Mouse (Mus musculus) liver, embryonic 11.5 days (tissue): ENCODE data around the gene Cep112. TPM values are rescaled to one million over a fixed set of nuclear protein-coding genes. Genes with fewer than 3 reads are reported as not detected.

Source experiments
- ATAC-seq: fragments of 200-750 bp; cut with Nextera tagmentation; replicated peaks from 2 replicates; pipeline ENCODE4 v1.8.0; 2017; ENCODE audit warnings: moderate number of reproducible peaks, mild to moderate bottlenecking, moderate TSS enrichment, moderate library complexity; ENCODE audit not compliant: low FRiP score
- DNase-seq: peaks from one replicate; pipeline ENCODE4 v3.0.0-alpha.2; 2017; ENCODE audit warnings: low spot score
- H3K27ac ChIP-seq: fragments of 300-500 bp; sonication (generic); 2 replicates; pipeline ENCODE4 v1.5.1; 2014; ENCODE audit warnings: mild to moderate bottlenecking, low read depth, low read length, control low read depth
- H3K27me3 ChIP-seq: fragments of 300-500 bp; sonication (generic); replicated peaks from 2 replicates; pipeline ENCODE4 v1.6.1; 2014; ENCODE audit warnings: low read length, mixed read lengths; ENCODE audit not compliant: control insufficient read depth, insufficient read depth
- H3K36me3 ChIP-seq: fragments of 300-500 bp; sonication (generic); 2 replicates; pipeline ENCODE4 v1.6.1; 2014; ENCODE audit warnings: mild to moderate bottlenecking, low read length, moderate library complexity, mixed read lengths; ENCODE audit not compliant: control insufficient read depth, insufficient read depth
- H3K4me1 ChIP-seq: fragments of 300-500 bp; sonication (generic); replicated peaks from 2 replicates; pipeline ENCODE4 v1.6.1; 2014; ENCODE audit warnings: low read length, mixed read lengths; ENCODE audit not compliant: control insufficient read depth, insufficient read depth
- H3K4me2 ChIP-seq: fragments of 300-500 bp; sonication (generic); 2 replicates; pipeline ENCODE4 v1.6.1; 2014; ENCODE audit warnings: mild to moderate bottlenecking, control low read depth, moderate library complexity
- H3K4me3 ChIP-seq: fragments of 300-500 bp; sonication (generic); 2 replicates; pipeline ENCODE4 v1.5.1; 2014; ENCODE audit warnings: low read depth, low read length, control low read depth
- H3K9ac ChIP-seq: fragments of 300-500 bp; sonication (generic); 2 replicates; pipeline ENCODE4 v1.6.1; 2014; ENCODE audit warnings: low read depth, low read length, control low read depth
- H3K9me3 ChIP-seq: fragments of 300-500 bp; sonication (generic); 2 replicates; pipeline ENCODE4 v1.6.1; 2016; ENCODE audit warnings: low read length, inconsistent platforms, mixed read lengths; ENCODE audit not compliant: control insufficient read depth
- WGBS: fragments of 180-500 bp; shearing (Covaris S2); extraction: QIAGEN DNeasy Blood & Tissue Kit; methylation state at CpG from one replicate; pipeline ENCODE4 v1.1.7; 2014; 5-methylcytosine and 5-hydroxymethylcytosine counted together
- polyA plus RNA-seq: library from polyadenylated mRNA; unstranded; fragments of >200 nt; fragmentation: Nextera tagmentation; extraction: Ambion mirVana; gene quantifications from 2 replicates; pipeline ENCODE4 v1.2.1, GENCODE M21; 2014

Cep112 gene
- polyA plus RNA-seq, 1 experiment from 2014 or later, result 5.7 TPM

DNA sequence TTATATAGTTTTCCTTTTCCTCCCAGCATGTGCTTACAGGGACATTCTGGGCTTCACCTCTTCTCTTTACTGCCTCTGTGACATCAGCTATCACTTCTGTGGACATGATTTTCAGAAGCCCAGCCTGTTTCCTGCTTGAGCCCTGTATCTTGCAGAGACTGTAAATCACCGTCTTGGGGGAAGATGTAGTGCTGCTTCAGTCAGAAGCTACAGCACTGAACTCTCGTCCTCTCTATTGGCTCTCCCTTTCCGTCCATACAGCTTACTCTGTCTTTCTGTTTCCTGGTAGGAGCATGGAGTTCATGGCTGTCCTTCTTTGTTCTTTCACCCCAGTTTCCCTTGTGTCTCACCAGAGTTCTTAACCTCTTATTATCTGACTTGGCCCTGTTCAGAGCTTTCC lies 352.2 kb downstream of the Cep112 start:
- ATAC-seq (no peak), DNase-seq (no peak)
- Histone ChIP-seq H3K9me3 (no peaks in the 10 kb centered on the region), H3K36me3 (no peaks in the 10 kb centered on the region), H3K4me1 (no peaks in the 10 kb centered on the region), H3K27me3 (no peaks in the 10 kb centered on the region), H3K4me2 (no peak overlapping the region), H3K27ac (no peak overlapping the region), H3K4me3 (no peak overlapping the region), H3K9ac (no peak overlapping the region)
- WGBS, result 48% methylated on average over 3 of the region's 3 CpGs

DNA sequence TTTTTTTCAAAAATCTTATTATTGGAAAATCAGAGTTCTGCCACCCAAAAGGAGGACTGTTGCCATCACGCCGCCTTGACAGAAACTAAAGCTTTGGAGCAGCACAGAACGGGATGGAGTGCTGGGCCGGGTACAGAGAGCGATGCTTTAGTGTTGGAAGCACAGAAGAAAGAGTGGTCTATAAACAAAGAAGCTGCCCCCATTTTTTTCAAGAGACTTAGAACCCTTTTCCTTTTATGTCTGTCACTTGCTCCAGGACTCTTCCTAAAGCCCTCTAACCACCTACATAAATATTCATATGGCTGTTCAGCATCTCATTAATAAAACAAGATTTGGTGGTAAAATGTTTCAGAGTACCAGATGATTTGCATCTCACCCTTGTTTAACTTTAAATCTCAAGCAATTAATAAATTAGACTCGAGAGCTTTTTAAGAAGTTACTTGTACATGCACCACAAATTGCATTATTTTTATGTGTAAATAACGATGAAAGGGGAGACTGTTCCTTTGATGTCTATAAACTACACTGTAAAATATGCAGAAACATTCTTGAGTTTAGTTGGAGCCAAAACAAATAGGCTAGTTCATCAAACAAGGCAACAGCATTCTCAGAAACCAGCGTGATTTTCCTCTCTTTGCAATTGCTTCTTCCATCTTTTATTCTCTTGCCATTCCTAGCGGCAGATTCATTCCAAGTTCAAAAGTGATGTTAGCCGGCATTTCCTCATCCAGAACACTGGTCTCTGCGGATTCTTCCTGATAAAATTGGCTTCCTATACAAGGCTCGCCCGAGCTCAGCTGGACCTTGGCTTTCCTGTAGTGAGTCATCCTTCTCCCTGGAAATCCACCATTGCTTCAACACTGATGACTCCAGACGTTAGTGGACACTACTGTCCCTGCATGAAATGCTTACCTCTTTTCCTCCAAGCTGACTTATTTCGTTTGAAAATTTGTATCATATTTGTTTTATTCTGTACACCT lies 355.6 kb downstream of the Cep112 start:
- Histone ChIP-seq H3K4me1 (no peaks in the 10 kb centered on the region), H3K9ac (no peak overlapping the region), H3K4me2 (no peak overlapping the region), H3K27ac (no peak overlapping the region), H3K9me3 (no peaks in the 10 kb centered on the region), H3K36me3 (no peaks in the 10 kb centered on the region), H3K4me3 (no peak overlapping the region), H3K27me3 (no peaks in the 10 kb centered on the region)
- DNase-seq (no peak), ATAC-seq (no peak)
- WGBS, result 75% methylated on average over 15 of the region's 15 CpGs

DNA sequence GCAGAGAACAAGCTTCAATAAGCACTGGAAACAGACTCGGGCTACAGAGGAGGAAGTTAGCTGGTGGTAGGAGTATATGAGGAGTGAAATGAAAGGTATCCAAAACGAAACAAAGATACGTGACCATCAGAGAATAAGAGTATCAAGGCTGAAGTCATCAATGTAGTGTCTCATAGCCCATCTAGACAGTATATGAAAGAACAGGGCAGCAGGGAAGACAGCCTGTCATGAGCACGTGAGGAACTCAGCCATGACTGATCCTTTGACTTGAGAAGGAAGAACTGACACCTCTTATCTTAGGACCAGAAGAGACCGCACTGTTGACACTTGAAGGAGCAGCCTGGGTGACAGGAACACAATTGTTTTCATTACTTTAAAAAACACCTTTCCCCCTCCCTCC lies 373.4 kb downstream of the Cep112 start:
- H3K4me1 ChIP-seq, result no peaks in the 10 kb centered on the region
- no peak overlapping the region for H3K4me2 ChIP-seq
- no peak overlapping the region for H3K4me3 ChIP-seq
- H3K9me3 ChIP-seq, result no peaks in the 10 kb centered on the region
- ATAC-seq (no peak), DNase-seq (no peak)
- H3K36me3 ChIP-seq, result no peaks in the 10 kb centered on the region
- no peak overlapping the region for H3K27ac ChIP-seq
- WGBS, result 46% methylated on average over 5 of the region's 5 CpGs
- no peak overlapping the region for H3K9ac ChIP-seq
- no peaks in the 10 kb centered on the region for H3K27me3 ChIP-seq

DNA sequence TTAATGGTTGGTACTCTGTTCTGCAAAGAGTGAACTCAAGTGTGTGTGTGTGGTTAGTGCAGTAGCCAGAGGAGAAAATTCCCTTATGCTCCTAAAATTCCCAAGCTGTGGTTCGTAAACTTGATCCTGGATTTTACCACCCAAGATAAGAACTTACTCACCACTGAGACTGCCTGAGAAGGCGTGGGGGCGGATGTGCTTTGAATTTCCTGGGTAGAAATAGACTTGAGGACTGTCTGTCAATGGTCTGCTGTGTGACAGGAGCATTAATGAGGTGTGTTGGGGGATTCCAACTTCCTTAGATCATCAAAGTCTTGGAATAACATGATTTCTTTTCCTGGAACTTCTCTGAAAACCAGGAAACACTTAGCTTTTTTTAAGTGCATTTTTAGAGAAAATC lies 374.7 kb downstream of the Cep112 start:
- Histone ChIP-seq H3K27me3 (no peaks in the 10 kb centered on the region), H3K27ac (no peak overlapping the region), H3K4me2 (no peak overlapping the region), H3K9ac (no peak overlapping the region), H3K36me3 (no peaks in the 10 kb centered on the region), H3K9me3 (no peaks in the 10 kb centered on the region), H3K4me1 (no peaks in the 10 kb centered on the region), H3K4me3 (no peak overlapping the region)
- ATAC-seq, result no peak
- 53% methylated on average over 3 of the region's 3 CpGs for WGBS
- no peak for DNase-seq

DNA sequence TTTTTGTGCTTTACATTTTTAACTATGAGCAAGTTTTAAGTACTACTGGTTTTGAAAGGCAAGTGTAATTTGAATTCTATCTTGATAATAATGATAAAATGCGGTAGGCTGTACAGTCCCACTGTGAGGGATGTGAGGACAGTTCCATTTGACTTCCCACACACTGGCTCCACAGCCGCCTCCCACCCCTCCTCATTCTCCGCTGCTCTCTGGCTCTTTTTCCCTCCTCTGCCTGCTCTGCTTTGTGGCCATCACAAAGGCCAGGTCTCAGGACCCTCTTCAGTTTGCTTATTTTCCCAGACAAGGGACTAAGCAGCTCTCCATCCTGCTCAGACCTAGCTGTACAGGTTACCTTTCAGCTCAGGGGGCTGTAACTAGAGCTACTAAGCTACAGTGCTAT lies 379.0 kb downstream of the Cep112 start:
- ATAC-seq, result no peak
- H3K9me3 ChIP-seq, result no peaks in the 10 kb centered on the region
- no peak overlapping the region for H3K9ac ChIP-seq
- no peaks in the 10 kb centered on the region for H3K36me3 ChIP-seq
- H3K4me3 ChIP-seq, result no peak overlapping the region
- H3K27ac ChIP-seq, result no peak overlapping the region
- H3K27me3 ChIP-seq, result no peaks in the 10 kb centered on the region
- H3K4me1 ChIP-seq, result no peaks in the 10 kb centered on the region
- DNase-seq, result no peak
- no peak overlapping the region for H3K4me2 ChIP-seq
- 81% methylated on average over 3 of the region's 3 CpGs for WGBS

DNA sequence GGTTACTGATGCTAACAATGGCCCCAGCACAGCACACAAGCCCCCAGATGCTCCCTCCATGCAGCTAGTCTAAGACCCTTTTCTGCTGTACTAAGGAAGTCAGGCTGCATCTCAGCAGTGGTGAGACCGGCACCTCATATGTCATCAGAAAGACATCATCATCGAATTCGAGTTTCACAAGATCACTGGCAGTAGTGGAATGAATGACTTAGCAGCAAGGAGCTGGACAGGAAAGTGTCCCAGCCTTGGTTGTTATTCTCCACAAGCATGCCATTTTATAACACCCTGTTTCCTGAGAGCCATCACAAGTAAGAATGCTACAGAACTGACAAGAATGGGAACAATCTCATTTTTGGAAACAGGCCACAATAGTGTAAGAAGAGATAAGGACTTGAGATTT lies 381.0 kb downstream of the Cep112 start:
- Histone ChIP-seq H3K9me3 (no peaks in the 10 kb centered on the region), H3K9ac (no peak overlapping the region), H3K27ac (no peak overlapping the region), H3K4me3 (no peak overlapping the region), H3K4me2 (no peak overlapping the region), H3K27me3 (no peaks in the 10 kb centered on the region), H3K36me3 (no peaks in the 10 kb centered on the region), H3K4me1 (no peaks in the 10 kb centered on the region)
- DNase-seq (no peak), ATAC-seq (no peak)
- 72% methylated on average over 3 of the region's 3 CpGs for WGBS

DNA sequence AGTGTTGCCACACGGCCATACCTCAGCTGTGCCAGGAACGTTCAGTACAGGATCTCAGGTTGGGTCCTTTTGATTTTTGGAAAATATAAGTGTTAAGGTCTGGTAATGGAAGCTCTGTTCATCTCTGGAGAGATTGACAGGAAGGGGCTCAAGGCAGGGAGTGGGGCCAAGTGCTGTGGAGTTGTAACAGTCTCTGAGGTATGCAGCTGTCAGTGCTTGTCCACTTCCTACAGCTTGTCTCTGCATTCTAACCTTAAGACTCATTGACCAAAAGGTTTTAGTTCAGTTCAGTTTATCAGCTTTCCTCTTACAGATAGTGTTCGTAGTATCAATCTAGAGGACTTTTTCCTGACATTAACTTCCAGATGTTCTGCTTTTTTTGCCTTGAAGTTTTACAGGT lies 384.6 kb downstream of the Cep112 start:
- no peak overlapping the region for H3K4me2 ChIP-seq
- WGBS, result 75% methylated on average over 3 of the region's 3 CpGs

DNA sequence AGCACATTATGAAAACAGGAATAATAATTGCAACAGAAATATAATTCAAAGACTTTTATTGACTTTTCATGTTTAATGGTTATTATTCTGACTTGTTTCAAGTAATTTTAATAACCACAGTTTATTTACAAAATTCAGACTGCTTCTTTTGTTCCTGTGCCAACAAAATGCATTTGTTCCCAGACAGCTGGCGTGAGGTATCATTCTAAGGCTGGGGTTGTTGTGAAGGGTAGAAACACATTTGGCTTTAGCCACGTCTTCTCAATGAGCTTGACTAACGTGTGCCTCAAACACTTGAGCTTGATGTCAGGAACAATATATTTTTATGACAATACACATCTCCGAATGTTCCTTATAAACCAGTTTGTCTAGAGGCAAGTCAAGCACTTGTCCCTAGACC lies 396.8 kb downstream of the Cep112 start:
- Histone ChIP-seq H3K9me3 (no peaks in the 10 kb centered on the region), H3K27ac (no peak overlapping the region), H3K4me2 (no peak overlapping the region), H3K4me3 (no peak overlapping the region), H3K36me3 (no peaks in the 10 kb centered on the region), H3K9ac (no peak overlapping the region), H3K27me3 (no peaks in the 10 kb centered on the region), H3K4me1 (no peaks in the 10 kb centered on the region)
- ATAC-seq (no peak), DNase-seq (no peak)
- 79% methylated on average over 4 of the region's 4 CpGs for WGBS

More for the DNA sequence above, 384.6 kb downstream of the Cep112 start:
- H3K9ac ChIP-seq, result no peak overlapping the region
- H3K9me3 ChIP-seq, result no peaks in the 10 kb centered on the region
- ATAC-seq (no peak), DNase-seq (no peak)
- no peak overlapping the region for H3K27ac ChIP-seq
- H3K27me3 ChIP-seq, result no peaks in the 10 kb centered on the region
- H3K36me3 ChIP-seq, result no peaks in the 10 kb centered on the region
- no peak overlapping the region for H3K4me3 ChIP-seq
- no peaks in the 10 kb centered on the region for H3K4me1 ChIP-seq

DNA sequence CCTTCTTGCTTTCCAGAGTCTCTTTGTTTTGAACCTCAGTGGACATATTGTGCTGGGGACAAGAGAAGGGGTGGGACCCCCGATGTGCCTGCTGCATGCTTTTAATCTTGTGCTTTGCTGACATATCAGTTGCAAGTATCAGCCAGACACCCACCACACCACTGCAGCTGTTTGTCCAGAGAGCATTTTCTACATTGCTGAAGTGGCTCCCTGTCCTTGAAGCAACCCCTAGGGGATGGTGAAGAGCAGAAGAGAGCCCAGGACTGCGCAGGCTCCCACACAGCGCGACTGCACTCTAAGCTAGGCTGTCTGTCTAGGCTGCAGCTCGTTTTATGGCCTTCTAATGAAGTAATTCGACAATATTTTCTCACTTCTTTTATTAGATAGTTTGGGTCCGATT lies 397.3 kb downstream of the Cep112 start:
- H3K27ac ChIP-seq, result no peak overlapping the region
- no peaks in the 10 kb centered on the region for H3K9me3 ChIP-seq
- ATAC-seq (no peak), DNase-seq (no peak)
- H3K36me3 ChIP-seq, result no peaks in the 10 kb centered on the region
- H3K27me3 ChIP-seq, result no peaks in the 10 kb centered on the region
- H3K4me2 ChIP-seq, result no peak overlapping the region
- no peaks in the 10 kb centered on the region for H3K4me1 ChIP-seq
- H3K4me3 ChIP-seq, result no peak overlapping the region
- 65% methylated on average over 7 of the region's 7 CpGs for WGBS
- H3K9ac ChIP-seq, result no peak overlapping the region
